Mouse (Mus musculus): ENCODE measurements around the gene Vmac. TPM values are rescaled to one million over a fixed set of nuclear protein-coding genes. Genes with fewer than 3 reads are reported as not detected.

The Vmac gene
- total RNA-seq, 4 experiments from 2014 or later, result 31.6 to 47.2 (median 41.6) TPM

- no peak for DNase-seq
These were observed 34.2 kb downstream of the Vmac start for GRCm38 (mm10) chr17:56683546-56684140.

GRCm38 (mm10) chr17:56682880-56683279 is 34.9 kb downstream of the Vmac start:
- DNase-seq, result no peak

GRCm38 (mm10) chr17:56681791-56682190 is 36.0 kb downstream of the Vmac start:
- peak; percentile 69 for DNase-seq

GRCm38 (mm10) chr17:56673647-56674416 is 44.0 kb downstream of the Vmac start:
- no peak for DNase-seq

- peak; percentile 100 for DNase-seq
These were observed 44.7 kb downstream of the Vmac start, which contains the start of gene Ranbp3 for GRCm38 (mm10) chr17:56672941-56673646. Ranbp3 (plus strand) TSS chr17:56673294.

GRCm38 (mm10) chr17:56669766-56670165 is 48.1 kb downstream of the Vmac start:
- DNase-seq, result no peak

GRCm38 (mm10) chr17:56668384-56669144 is 49.3 kb downstream of the Vmac start:
- DNase-seq, result peak; percentile 74

GRCm38 (mm10) chr17:56667591-56667990 is 50.2 kb downstream of the Vmac start:
- DNase-seq, result no peak

GRCm38 (mm10) chr17:56666384-56666783 is 51.4 kb downstream of the Vmac start:
- DNase-seq, result no peak

GRCm38 (mm10) chr17:56664333-56664732 is 53.5 kb downstream of the Vmac start:
- DNase-seq, result no peak

Other genes starting within 250 kb of the Vmac start
- 100 to 1,000 TPM; 253 to 392 (median 313) TPM for gene Ptprs, start 241.5 kb downstream of the Vmac start, total RNA-seq (2022)
- gene Znrf4, start 205.6 kb downstream of the Vmac start, total RNA-seq (2022), result not detected
- 1 to 10 TPM in 2 of 4 experiments, under 1 TPM in 2; 0.73 to 2.1 (median 1.1) TPM for gene Gm20219, start 163.6 kb downstream of the Vmac start, total RNA-seq (2022)
- gene Safb2, start 133.4 kb downstream of the Vmac start, total RNA-seq (2022), result 100 to 1,000 TPM in 3 of 4 experiments, 10 to 100 TPM in 1; 79.7 to 193 (median 154) TPM
- 100 to 1,000 TPM in 3 of 4 experiments, 10 to 100 TPM in 1; 87.8 to 184 (median 132) TPM for gene Safb, start 133.2 kb downstream of the Vmac start, total RNA-seq (2022)
- gene 2410015M20Rik, start 108.3 kb downstream of the Vmac start, total RNA-seq (2022), result 100 to 1,000 TPM; 245 to 323 (median 277) TPM
- gene Rpl36, start 104.6 kb downstream of the Vmac start, total RNA-seq (2022), result 100 to 1,000 TPM; 674 to 792 (median 703) TPM
- 100 to 1,000 TPM; 574 to 853 (median 690) TPM for gene Lonp1, start 91.1 kb downstream of the Vmac start, total RNA-seq (2022)
- gene Catsperd, start 89.9 kb downstream of the Vmac start, total RNA-seq (2022), result 1 to 10 TPM; 3.2 to 4.5 (median 3.4) TPM
- gene Ranbp3, start 44.7 kb downstream of the Vmac start, total RNA-seq (2022), result 10 to 100 TPM; 80.2 to 92.3 (median 84.3) TPM
- gene Ndufa11, start 255 bp downstream of the Vmac start, total RNA-seq (2022), result 100 to 1,000 TPM; 176 to 281 (median 205) TPM
- gene Nrtn, start 39.5 kb upstream of the Vmac start, total RNA-seq (2022), result 1 to 10 TPM; 3.6 to 5.6 (median 4.9) TPM
- 10 to 100 TPM; 37.4 to 58.6 (median 47.0) TPM for gene Dus3l, start 46.7 kb upstream of the Vmac start, total RNA-seq (2022)
- 1 to 10 TPM in 1 of 4 experiments, under 1 TPM in 3; 0.28 to 1.4 (median 0.53) TPM for gene Prr22, start 52.2 kb upstream of the Vmac start, total RNA-seq (2022)
- 1 to 10 TPM; 5.5 to 9.5 (median 6.8) TPM for gene Rfx2, start 113.0 kb upstream of the Vmac start, total RNA-seq (2022)
- under 1 TPM in 3 of 4 experiments, not detected in 1; 0.22 to 0.40 (median 0.23) TPM for gene Acsbg2, start 156.4 kb upstream of the Vmac start, total RNA-seq (2022)
- 1 to 10 TPM in 3 of 4 experiments, under 1 TPM in 1; 0.34 to 1.7 (median 1.3) TPM for gene 1700061G19Rik, start 157.5 kb upstream of the Vmac start, total RNA-seq (2022)
- gene Mllt1, start 217.4 kb upstream of the Vmac start, total RNA-seq (2022), result 10 to 100 TPM; 29.0 to 38.7 (median 36.0) TPM

Measured in adrenal gland, adult 8-10 months (tissue).